Mouse (Mus musculus) left cerebral cortex, adult 8-10 months (tissue): ENCODE data around the gene Zfp3. TPM values are rescaled to one million over a fixed set of nuclear protein-coding genes. Genes with fewer than 3 reads are reported as not detected.
"Not testable (repeated sequence)": the region's sequence is repeated elsewhere in the genome, so short reads cannot be mapped to it uniquely, and the experiment has no call there.

Experiments used
- DNase-seq, 2 experiments: peaks; one replicate each; pipeline ENCODE4 v3.0.0; 2022; ENCODE audit warnings: low spot score in 2 of 2
- total RNA-seq, 4 experiments: library from RNA; stranded (reverse); gene quantifications; 2 replicates each; pipeline ENCODE4 v1.2.4; 2022

Gene Zfp3
- total RNA-seq, 4 experiments from 2014 or later = 16.7 to 20.5 (median 20.0) TPM

DNA sequence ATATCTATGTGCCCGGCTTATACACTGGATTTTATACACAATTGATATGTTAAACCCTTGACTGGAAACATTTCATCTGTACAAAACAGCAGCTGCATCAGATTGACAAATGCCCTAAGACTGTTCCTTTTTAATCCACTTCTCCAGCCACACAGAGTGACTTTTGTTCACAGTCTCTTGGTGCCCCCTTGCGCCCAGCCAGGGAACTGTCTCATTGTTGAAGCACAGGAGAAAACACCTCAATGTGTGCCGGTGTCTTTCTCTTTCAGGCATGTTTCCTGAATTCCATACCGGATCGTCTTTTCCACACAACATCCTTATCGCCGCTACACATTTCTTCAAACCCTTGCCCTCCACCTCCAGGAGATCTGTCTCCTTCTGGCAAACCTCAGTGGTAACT, 8.4 kb upstream of the Zfp3 start:
- DNase-seq = peak in 1 of 2 experiments; percentile 89

DNA sequence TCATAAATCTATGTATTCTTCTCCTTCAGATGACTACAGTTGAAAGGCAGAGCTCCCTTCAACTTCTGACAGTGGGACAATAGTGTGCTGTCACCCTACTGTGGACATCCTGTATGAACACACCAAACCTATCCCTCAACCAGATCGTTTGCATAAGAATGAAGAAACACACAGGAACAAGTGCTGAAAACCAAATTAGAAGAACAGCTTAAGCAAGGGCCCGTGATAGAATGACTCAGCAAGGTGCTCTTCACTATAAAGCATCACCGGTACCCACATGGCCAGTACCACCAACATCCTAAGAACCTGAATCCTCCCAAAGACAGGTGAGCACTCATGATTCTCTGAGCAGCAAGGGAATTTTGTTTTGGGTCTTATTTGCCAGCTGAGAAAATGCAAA, 3.6 kb upstream of the Zfp3 start:
- not testable (repeated sequence) for DNase-seq

DNA sequence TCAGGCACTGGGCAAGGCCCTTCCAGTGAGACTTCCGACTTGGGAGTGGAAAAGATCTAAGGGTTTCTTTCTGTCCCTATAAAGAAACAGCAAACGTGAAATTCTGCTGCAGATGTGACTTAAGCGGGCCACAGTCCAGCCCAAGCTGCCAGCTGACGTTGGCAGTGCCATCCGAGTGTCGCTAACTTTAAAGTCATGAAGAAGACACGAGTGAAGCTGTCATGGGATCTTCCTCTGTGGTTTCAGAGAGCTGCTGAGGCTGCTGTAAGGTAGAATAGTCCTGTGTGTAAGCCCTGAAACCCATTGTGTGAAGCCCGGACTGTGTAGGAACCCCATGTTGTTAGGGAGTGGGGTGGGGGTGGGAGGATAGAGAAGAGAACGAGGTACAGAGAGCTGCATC, 1.4 kb upstream of the Zfp3 start:
- DNase-seq = no peak

DNA sequence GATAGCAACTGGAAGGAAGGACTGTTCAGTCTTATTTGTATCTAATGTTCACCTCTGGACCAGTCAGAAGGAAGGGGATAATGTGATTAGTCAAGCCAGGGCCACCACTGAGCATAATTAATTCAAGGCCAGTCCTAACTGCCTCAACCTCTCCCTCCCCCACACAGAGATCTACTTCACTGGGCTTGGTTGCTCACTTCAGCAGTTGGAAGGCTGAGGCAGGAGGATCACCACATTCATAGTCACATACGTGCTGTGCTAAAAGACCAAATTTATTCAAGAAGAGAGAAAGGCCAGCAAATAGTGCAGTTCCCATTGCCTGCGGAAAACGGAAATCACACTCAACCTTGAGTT, 450 bp upstream of the Zfp3 start:
- DNase-seq = no peak

DNA sequence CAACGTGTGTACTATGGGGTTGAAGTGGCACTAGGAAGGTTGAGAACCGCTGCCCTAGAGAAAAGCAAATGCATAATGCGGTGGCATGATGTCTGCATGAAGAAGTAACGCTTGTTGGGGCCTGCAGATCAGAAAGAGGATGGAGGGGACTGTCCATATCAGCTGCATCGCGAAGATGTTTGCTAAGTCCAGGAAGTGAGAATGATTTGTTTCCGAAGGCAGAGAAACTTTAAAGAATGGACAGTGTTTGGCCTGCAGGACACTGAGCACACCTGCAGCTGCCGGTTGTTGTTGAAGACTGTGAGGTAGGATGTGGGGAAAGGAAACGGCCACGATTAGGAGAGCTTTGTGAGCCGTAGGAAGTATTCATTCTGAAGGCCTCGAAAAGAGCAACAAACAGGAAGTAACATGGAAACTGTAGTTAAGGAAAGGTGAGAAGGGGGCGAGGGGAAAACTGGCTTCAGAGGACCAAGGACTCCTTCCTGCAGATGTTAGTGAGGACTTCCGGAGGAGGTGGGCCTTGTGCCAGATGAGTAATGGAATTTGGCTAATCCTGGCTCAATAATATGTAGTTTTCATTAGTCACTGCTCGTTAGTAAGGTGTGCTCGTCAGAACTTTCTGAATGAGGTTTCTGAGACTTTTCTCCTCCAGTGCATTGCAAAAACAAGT, 1.9 kb downstream of the Zfp3 start:
- DNase-seq = no peak

DNA sequence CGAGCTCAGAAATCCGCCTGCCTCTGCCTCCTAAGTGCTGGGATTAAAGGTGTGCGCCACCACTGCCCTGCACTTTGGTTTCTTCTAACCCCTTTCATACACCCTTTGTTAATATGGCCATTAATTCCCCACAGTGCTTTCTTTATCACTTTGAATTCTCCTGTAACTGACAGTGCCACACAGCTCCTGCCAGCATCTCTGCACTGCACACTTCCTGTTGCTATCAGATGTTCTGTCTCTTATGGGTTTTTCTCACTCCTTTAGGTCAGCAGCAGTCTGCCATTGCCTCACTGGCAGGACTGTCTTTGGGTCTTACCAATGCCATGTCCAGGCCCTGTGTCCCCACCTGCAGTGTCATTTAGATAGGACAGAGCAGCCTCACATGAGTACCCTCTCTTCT, 6.8 kb downstream of the Zfp3 start:
- no peak for DNase-seq

DNA sequence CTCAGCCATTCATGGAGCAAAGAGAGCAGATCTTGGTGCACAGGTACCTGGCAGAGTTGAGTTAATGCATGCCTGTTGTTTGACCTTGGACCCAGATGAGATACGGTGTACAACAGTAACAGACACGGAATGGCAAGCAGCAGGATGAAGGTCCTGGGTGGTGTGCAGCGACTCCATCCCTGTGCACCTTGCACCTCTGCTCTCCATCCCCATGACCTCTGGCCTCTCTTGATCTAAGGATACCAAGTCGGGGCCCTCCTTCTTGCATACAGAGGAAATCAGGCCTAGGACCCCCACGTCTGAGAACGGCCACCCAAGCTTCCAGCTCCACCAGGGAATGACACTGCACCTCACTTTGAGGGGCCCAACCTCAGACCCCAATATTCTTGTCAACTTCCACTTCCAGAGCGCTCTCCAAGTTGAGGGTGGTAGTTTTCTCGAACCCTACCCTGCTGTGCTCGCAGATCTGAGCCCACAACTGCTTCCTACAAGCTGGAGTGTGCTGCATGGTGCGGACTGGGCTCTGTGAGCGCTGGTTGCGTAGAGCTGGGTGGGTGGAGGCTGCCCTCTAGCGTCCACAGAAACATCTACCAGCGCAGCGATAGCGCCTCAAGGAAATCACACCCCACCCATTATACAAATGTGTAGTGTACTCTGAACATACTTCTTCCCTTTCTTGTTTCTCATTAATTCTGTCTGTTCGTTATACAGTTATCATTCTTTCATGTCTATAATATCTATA, 13.0 kb downstream of the Zfp3 start:
- DNase-seq = peak; percentile 21 to 41

DNA sequence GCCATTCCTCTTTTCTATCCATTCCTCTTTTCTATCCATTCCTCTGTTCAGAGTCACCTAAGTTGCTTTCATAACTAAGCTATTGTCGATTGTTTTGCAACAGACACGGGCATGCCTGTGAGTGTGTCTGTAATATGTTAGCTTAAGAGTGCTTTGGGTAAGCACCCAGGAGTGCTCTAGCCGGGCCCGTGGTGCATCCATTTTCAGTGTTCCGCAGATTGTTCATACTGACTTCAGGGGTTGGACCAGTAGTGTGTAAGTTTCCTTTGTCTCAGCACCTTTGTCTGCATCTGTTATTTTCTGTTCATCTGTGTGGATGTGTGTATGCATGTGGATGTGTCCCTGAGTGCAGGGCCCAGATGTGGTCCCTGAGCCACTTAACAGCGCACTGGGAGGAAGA, 13.6 kb downstream of the Zfp3 start:
- DNase-seq = no peak

DNA sequence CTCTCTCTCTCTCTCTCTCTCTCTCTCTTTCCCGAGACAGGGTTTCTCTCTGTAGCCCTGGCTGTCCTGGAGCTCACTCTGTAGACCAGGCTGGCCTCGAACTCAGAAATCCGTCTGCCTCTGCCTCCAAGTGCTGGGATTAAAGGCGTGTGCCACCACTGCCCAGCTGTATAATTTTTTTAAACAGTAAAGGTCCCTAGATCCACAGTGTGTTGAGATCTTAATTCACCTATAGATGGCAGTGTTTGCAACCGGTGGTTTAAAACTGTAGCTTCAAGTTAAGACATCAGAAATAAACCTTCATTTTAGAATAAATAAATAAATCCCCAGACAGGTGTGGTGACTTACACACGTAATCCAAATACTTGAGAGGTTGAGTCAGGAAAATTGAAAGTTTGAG, 14.0 kb downstream of the Zfp3 start:
- not testable (repeated sequence) for DNase-seq

DNA sequence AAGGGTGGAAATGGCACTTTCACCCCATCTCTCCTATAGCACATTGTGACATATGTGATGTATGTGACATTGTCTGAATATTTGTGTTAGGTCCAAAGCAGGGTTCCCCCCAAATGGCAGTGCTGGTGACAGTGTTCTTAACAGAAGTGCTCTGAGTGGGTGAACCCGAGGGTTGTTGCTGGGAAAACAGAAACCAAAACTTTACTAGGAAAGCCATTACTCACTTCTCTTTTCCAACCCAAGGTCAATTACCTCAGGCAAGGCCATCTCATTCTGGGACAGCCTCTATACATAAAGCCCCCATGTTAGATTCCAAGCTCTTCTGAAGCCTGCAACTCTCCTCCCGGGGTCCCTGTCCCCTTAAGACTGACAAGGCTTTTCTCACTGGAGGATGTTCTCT, 21.9 kb downstream of the Zfp3 start:
- DNase-seq = no peak

DNA sequence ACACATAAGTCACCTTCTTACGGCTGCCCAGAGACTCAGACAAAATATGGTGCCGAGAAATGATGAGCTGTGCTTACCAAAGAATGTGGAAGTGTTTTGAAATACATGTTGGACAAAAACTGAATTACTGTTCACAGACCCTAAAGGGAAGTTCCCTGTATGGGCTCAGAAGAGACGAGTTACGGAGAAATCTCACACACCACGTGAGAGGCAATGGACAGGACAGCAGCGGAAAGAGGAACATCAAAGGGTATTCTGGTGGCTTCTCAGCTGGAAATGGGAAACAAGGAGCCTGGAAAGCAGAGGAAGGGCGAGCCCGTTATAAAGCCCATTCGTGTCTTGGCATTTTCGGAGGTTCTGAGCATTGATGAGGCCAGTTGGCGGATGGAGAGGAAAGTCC, 23.0 kb downstream of the Zfp3 start:
- DNase-seq = no peak

DNA sequence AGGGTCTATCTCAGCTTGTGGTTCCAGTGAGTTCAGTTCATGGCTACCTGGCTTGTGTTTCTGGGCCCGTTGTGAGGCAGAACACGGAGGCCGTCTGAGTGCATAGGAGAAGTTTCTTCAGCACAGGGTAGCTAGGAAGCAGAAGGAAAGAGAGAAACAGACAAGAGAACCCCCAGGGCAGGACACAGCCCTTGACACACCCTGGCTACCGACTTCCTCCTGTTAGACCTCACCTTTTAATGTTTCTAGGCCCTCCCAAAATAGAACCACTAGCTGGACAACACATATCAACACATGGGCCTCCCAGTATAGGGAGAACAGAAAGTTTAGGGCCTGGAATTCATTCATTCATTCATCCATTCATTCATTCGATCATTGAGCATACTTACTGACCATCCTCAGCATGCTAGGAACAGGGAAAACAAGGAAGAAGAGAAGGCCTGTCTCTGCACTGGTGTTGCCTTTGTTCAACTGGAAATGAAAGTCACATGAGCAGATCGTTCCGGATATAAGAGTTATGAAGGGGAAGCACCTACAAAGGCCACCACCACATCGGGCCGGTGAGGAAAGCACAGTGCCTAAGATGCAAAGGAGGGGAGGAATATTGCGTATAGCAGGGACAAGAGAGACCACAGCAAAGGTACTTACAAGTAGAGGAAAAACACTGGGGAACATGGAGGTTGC, 25.1 kb downstream of the Zfp3 start:
- DNase-seq = no peak

DNA sequence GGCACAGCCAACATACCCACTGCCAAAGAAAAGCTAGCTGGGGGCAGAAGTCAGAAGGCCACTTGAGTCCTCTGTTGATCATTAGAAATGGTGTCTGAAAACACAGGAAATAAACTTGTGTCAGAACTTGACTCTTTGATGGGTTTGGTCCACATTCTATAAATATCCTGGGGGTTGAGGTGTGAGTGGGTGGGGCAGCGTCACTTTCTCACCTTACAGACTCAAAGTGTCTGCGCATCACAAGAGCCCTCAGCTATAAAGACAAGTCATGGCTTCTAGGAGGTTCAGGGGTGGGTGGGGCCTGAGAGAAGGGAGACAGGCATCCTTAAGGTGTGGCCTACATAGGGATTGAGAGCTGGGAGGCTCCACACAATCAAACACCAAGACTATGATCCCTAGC, 26.4 kb downstream of the Zfp3 start:
- DNase-seq = no peak

DNA sequence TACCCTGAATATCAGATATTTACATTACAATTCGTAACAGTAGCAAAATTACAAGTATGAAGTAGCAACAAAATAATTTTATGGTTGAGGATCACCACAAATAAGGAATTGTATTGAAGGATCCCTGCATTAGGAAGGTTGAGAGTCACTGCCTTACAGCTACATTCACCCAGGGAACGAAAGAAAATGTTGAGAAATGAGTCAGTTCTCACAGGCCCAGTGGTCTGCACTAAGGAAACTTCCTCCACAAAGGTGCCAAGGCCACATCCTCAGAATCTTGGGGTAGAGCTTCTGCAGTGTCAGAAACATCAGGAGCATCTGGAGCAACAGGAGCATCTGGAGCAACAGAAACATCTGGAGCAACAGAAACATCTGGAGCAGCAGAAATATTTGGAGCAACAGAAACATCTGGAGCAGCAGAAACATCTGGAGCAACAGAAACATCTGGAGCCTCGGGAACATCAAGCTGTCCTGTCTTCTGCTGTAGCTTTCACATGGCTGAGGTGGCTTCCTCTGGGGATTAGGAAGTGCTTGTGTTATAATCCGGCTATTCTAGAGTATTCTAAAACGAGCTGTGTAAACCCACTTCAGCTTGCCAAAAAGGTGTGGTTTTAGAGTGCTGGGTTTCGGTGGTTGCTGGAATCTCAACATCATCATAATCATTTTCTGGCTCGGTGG, 27.0 kb downstream of the Zfp3 start:
- DNase-seq = no peak

DNA sequence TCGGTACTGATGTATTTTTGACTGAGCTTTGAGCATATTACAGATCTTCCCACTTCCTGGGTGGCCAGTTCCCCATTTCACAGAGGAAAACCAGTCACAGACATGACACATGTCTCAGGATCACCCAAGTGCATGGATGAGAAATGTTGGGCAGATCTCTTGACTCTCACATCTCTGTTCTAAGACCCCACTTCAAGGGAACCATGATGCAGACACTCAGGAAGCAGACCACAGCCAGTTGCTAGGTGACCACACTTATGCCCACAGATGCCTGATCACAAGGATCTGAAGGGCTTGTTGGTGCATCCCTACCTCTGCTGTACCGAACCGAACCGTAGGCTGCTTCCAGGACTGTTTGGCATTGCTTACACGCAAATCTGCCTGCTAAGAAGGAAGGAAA, 27.7 kb downstream of the Zfp3 start:
- no peak for DNase-seq

DNA sequence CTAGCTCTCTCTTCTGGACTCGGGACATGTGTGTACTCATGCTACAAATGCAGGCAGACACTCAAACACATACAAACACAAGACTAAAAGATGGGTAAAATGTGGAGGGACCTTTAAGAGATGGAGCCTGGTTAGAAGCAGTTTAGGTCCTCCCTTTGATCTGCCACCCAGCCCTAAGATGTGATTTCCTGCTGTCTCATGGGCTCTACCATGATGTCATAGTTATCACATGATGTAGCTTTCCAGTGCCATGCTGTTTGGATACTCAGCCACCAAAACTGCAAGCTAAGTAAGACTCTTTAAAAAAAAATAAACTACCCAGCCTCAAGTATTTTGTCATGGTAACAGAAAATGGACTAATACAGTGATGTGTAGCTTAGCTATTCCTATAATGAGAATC, 28.4 kb downstream of the Zfp3 start:
- no peak for DNase-seq

DNA sequence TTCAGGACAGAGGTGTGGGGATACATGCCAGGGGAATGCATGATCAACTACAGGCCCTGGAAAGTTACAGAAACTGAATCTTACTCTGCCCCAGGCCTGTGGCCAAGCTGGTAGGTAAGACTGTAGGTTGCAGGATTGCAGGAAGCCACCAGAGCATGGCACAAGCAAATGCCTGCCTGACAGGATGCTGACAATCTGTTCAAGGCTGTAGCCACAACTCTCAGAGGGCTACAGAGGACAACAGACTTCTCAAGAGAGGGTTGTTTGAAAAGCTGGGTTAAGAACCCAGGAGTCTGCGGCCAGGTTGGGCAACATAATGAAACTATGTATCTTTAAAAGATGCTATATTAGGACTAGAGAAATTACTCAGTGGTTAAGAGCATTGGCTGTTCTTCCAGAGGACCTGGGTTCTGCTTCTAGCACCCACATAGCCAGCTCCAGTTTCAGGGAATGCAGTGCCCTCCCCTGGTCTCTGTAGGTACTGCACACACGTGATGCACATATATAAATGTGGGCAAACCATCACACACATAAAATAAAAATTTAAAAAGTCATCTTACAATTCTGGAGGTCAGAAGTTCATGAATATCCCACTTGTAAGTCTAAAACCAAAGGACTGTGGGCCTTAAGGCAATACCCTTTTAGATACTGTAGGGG, 38.3 kb downstream of the Zfp3 start:
- no peak for DNase-seq

DNA sequence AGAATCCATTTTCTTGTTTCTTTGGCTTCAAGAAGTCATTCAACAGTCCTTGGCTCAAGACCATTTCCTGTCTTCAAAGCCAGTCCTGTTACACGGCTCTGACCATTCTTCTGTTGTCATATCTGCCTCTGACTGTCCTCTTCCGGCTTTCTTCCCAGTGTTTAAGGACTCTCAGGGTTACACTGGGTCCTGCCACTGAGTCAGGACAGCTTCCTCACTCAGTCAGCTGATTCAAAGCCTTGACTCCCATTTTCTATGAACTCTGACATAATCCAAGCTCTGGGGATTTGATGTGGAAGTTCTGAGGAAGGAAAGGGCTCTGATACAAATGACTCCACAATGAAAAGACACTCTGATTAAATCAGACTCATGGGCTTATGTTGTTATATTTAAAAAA, 38.9 kb downstream of the Zfp3 start:
- no peak for DNase-seq

DNA sequence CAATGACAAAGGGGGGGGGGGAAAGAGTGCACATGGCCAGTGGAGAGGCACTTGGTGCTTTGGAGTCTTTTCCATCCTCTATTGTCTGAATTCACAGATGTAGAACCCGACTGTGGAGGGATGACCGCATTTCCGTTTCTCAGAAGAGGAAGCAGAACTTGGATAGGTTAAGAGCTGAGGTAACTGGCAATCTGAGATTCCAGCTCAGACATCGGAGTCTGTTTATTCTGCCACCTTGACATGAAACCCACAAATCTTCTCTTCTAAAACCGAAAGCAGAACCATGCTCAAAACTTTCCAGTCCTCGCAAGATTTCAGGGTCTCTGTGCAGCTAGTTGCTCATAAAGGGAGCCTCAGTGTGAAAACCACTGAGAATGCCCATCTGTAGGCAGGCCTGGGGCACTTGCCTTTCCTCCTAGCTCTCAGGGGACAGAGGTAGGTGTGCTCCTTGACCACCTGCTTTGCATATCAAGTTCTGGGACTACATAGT, 39.7 kb downstream of the Zfp3 start:
- DNase-seq = no peak

DNA sequence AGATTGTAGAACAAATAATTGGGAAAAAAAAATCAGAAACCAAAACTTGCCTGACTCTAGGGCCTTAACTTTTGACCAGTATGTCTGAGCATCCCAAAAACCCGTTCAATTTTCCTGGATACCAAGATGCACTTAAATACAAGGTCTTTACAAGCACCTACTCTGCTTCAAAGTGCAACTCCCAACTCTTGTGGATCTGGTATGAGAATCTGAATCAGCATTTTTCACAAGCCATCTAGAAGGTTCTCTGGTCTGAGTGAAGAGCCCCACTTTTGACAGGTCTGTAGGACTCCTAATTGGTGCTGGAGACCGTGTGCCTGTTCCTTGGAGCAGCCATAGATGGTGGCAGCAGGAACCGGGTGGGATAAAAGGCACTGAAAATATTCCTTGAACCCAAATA, 40.4 kb downstream of the Zfp3 start:
- DNase-seq = no peak

DNA sequence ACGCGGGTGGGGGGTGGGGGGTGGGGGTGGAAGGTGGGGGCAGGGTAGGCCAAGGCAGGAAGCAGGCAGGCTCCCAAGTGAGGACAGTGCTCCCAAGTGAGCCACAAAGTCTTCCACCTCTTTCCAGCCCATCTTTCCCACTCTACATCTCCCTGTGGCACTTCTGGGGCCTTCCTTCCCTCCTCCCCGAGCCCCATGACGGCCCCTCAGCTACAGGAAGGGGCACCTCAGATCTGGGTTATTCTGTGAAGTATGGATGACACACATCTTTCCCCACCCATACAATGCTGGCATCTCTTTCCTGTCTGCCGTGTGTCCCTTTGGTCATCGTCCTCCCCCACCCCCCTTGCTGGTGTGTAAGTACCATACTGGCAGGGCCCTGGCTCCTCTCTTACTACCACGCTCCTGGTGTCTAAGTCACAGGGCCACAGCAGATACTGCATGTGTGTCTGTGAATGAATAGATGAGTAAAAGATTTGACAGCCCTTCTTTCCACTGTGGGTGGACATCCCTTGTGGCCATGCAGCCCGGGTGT, 41.7 kb downstream of the Zfp3 start:
- no peak for DNase-seq
